Mouse (Mus musculus): ENCODE data around the gene C1ql2. TPM values are rescaled to one million over a fixed set of nuclear protein-coding genes. Genes with fewer than 3 reads are reported as not detected.

The C1ql2 gene
- polyA plus RNA-seq, 1 experiment = not detected

DNA sequence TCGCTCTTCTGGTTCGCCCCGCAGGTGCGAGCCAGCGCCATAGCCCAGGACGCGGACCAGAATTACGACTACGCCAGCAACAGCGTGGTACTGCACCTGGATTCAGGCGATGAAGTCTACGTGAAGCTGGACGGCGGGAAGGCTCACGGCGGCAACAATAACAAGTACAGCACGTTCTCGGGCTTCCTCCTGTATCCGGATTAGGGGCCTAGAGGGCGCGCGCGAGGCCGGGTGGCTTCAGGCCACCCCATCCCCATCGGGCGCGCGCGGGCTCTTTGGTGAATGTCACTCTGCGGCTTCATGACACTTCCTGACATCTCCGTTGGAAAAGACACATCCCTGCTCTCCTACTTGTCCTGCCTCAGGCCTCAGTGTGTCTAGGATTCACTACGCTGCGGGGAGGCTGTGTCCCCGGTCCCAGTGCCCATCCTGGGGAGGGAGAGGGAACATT is 2.0 kb downstream of the C1ql2 start:
- no peak overlapping the region for H3ac ChIP-seq (ENCODE audit: control insufficient read depth, insufficient read length)
- H3K4me2 ChIP-seq (ENCODE audit: low read depth) = no peak overlapping the region
- TF ChIP-seq REST (IDR thresholded peaks at IDR 0.05; ENCODE audit: insufficient read depth, insufficient read length) (no peak), POLR2A (IDR thresholded peaks at IDR 0.05; ENCODE audit: insufficient read length, low read depth) (no peak), POLR2AphosphoS2 (IDR thresholded peaks at IDR 0.05; ENCODE audit: insufficient read length, low read depth) (no peak), E2F4 (IDR thresholded peaks at IDR 0.05; ENCODE audit: insufficient read depth) (no peak), MYOG (IDR thresholded peaks at IDR 0.05; ENCODE audit: control insufficient read depth in 1 of 3, insufficient read depth in 1 of 3, insufficient read length in 2 of 3, low read depth in 2 of 3) (no peak)
- H3K79me2 ChIP-seq (ENCODE audit: control insufficient read depth, insufficient read depth) = no peaks in the 10 kb centered on the region
- H3K36me3 ChIP-seq (ENCODE audit: control insufficient read depth, insufficient read depth) = no peaks in the 10 kb centered on the region
- H3K4me3 ChIP-seq = no peak overlapping the region
- H3K27me3 ChIP-seq (ENCODE audit: control insufficient read depth, insufficient read depth, insufficient read length) = peaks cover 60% of the 10 kb centered on the region

DNA sequence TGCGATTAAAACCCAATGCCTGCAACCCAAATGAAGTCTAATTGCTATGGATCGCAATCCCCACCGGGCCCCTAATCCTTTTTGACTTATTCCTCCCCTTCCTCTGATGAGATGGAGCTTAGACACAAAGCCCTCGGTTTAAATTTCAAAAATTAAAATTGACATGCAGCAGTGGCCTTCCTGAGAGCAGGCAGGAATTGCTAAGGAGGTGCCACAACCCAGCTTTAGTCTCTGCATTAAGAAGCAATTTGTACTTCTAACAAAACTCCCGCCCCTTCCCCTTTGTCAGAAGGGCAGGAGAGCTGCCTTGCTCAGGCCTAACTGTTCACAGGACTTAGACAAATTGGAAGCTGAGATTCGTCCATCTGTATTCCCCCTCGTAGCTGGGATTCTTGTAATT is 4.6 kb downstream of the C1ql2 start:
- no peaks in the 10 kb centered on the region for H3K36me3 ChIP-seq (ENCODE audit: control insufficient read depth, insufficient read depth)
- H3K4me2 ChIP-seq (ENCODE audit: low read depth) = no peak overlapping the region
- no peak for TF ChIP-seq MAX (IDR thresholded peaks at IDR 0.05; ENCODE audit: low read depth)
- no peak for TF ChIP-seq MYOG (IDR thresholded peaks at IDR 0.05; ENCODE audit: control insufficient read depth in 1 of 3, insufficient read depth in 1 of 3, insufficient read length in 2 of 3, low read depth in 2 of 3)
- TF ChIP-seq TCF12 (IDR thresholded peaks at IDR 0.05; ENCODE audit: insufficient read depth, poor library complexity, severe bottlenecking) = no peak
- TF ChIP-seq POLR2AphosphoS2 (IDR thresholded peaks at IDR 0.05; ENCODE audit: insufficient read length, low read depth) = no peak
- no peak for TF ChIP-seq USF1 (IDR thresholded peaks at IDR 0.05; ENCODE audit: low read depth)
- no peak for TF ChIP-seq REST (IDR thresholded peaks at IDR 0.05; ENCODE audit: insufficient read depth, insufficient read length)
- H3K79me2 ChIP-seq (ENCODE audit: control insufficient read depth, insufficient read depth) = no peaks in the 10 kb centered on the region
- H3K4me3 ChIP-seq = no peak overlapping the region
- H3K27me3 ChIP-seq (ENCODE audit: control insufficient read depth, insufficient read depth, insufficient read length) = peaks cover 52% of the 10 kb centered on the region
- no peak overlapping the region for H3ac ChIP-seq (ENCODE audit: control insufficient read depth, insufficient read length)

DNA sequence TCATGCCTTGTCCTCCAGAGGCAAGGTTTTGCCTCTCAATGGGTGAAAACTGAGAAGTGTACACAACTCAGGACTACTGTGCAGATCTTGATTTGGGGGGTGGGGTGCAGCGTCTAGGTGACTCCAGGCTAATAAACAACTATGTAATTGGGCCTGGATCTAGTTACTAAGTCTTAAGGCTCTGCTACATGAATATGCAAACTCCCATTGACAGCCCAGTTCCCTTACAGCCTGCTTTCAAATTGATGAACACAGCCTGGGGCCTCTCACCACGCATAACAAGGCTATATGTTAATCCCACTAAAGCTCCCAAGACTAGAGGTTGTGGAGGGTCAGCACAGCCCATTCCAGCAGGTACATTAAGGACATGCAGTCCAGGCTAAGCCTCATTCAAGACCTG is 14.0 kb downstream of the C1ql2 start:
- Histone ChIP-seq H3K79me2 (ENCODE audit: control insufficient read depth, insufficient read depth) (no peaks in the 10 kb centered on the region), H3K36me3 (ENCODE audit: control insufficient read depth, insufficient read depth) (no peaks in the 10 kb centered on the region), H3K4me3 (no peak overlapping the region), H3K27me3 (ENCODE audit: control insufficient read depth, insufficient read depth, insufficient read length) (no peaks in the 10 kb centered on the region), H3K4me2 (ENCODE audit: low read depth) (no peak overlapping the region), H3ac (ENCODE audit: control insufficient read depth, insufficient read length) (no peak overlapping the region)
- no peak for TF ChIP-seq MYOG (IDR thresholded peaks at IDR 0.05; ENCODE audit: control insufficient read depth in 1 of 3, insufficient read depth in 1 of 3, insufficient read length in 2 of 3, low read depth in 2 of 3)
- no peak for TF ChIP-seq E2F4 (IDR thresholded peaks at IDR 0.05; ENCODE audit: insufficient read depth)
- TF ChIP-seq TCF3 (IDR thresholded peaks at IDR 0.05; ENCODE audit: insufficient read length, low read depth) = no peak

DNA sequence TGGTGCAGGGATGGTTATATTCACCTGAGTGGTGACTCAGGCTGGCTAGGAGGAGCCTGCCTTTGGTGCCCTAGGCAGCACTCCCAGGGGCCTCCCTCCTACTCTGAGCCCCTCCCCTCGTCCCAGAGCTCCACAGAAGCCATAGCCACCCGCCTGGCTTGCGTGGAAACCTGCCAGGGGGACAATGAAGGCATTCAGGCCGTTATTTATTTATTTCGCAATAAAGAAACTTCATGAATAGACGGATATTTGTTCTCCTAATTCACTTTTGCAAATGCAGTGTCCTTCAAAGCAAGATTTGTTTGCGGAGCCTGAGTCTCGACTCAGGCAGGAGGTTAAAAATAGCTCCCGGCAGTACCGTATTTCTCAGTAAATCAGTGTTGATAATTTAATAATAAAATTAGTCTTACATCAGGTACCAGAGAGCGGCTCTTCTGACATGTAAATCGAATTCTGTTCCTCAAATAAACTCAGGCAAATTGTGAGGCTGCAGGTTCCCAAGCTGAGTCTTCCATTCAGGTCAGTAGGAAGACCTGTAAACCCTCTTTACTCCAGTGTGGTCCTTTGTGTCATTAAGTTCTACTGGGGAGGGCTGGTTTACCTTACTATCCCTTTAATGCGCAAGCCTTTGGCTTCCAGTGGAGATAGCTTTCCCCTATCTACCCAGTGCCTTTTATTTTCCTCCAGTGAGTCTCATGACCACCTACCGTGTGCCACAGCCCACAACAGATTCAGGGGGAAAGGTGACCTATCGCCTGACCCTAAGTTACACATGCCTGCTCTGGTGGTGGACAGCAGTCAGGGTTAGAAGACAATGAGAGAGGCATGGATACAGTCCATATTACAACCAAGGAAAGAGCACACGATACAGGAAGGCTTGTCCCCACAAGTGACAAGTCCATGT is 17.2 kb downstream of the C1ql2 start:
- TF ChIP-seq MYOD1 (IDR thresholded peaks at IDR 0.05; ENCODE audit: control insufficient read depth in 1 of 3, insufficient read length in 2 of 3, low read depth in 2 of 3) (no peak), MAX (IDR thresholded peaks at IDR 0.05; ENCODE audit: low read depth) (no peak), REST (IDR thresholded peaks at IDR 0.05; ENCODE audit: insufficient read depth, insufficient read length) (no peak), E2F4 (IDR thresholded peaks at IDR 0.05; ENCODE audit: insufficient read depth) (no peak), POLR2A (IDR thresholded peaks at IDR 0.05; ENCODE audit: insufficient read length, low read depth) (no peak), USF1 (IDR thresholded peaks at IDR 0.05; ENCODE audit: low read depth) (no peak), MYOG (IDR thresholded peaks at IDR 0.05; ENCODE audit: control insufficient read depth in 1 of 3, insufficient read depth in 1 of 3, insufficient read length in 2 of 3, low read depth in 2 of 3) (no peak)
- no peaks in the 10 kb centered on the region for H3K79me2 ChIP-seq (ENCODE audit: control insufficient read depth, insufficient read depth)
- no peak overlapping the region for H3ac ChIP-seq (ENCODE audit: control insufficient read depth, insufficient read length)
- no peak overlapping the region for H3K4me2 ChIP-seq (ENCODE audit: low read depth)
- no peaks in the 10 kb centered on the region for H3K36me3 ChIP-seq (ENCODE audit: control insufficient read depth, insufficient read depth)
- H3K27me3 ChIP-seq (ENCODE audit: control insufficient read depth, insufficient read depth, insufficient read length) = no peaks in the 10 kb centered on the region
- H3K4me3 ChIP-seq = no peak overlapping the region

DNA sequence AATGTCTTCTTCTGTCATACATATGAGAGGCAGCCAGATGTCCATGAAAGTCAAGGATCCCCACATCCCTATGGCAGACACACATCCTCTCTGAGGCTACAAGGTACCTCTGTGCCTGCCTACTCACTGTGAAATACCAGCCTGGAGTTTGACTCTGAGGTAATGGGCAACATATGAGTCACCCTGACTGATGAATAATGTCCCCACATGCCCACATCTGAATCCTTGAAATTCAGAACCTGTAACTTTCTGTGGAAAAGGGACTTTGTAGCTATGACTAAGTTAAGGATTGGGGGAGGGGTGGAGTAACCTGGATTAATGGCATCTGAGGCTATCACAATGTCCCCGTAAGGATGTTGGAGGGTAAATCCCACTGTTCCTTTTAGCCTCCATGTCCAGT is 23.3 kb downstream of the C1ql2 start:
- Histone ChIP-seq H3K27me3 (ENCODE audit: control insufficient read depth, insufficient read depth, insufficient read length) (no peaks in the 10 kb centered on the region), H3K4me3 (no peak overlapping the region), H3ac (ENCODE audit: control insufficient read depth, insufficient read length) (no peak overlapping the region), H3K79me2 (ENCODE audit: control insufficient read depth, insufficient read depth) (no peaks in the 10 kb centered on the region), H3K4me2 (ENCODE audit: low read depth) (no peak overlapping the region), H3K36me3 (ENCODE audit: control insufficient read depth, insufficient read depth) (no peaks in the 10 kb centered on the region)
- TF ChIP-seq CEBPB (IDR thresholded peaks at IDR 0.05; ENCODE audit: insufficient read depth, poor library complexity, severe bottlenecking) (no peak), POLR2AphosphoS2 (IDR thresholded peaks at IDR 0.05; ENCODE audit: insufficient read length, low read depth) (no peak), POLR2A (IDR thresholded peaks at IDR 0.05; ENCODE audit: insufficient read length, low read depth) (no peak), E2F4 (IDR thresholded peaks at IDR 0.05; ENCODE audit: insufficient read depth) (no peak), MYOD1 (IDR thresholded peaks at IDR 0.05; ENCODE audit: control insufficient read depth in 1 of 3, insufficient read length in 2 of 3, low read depth in 2 of 3) (no peak), REST (IDR thresholded peaks at IDR 0.05; ENCODE audit: insufficient read depth, insufficient read length) (no peak), TCF3 (IDR thresholded peaks at IDR 0.05; ENCODE audit: insufficient read length, low read depth) (no peak), TCF12 (IDR thresholded peaks at IDR 0.05; ENCODE audit: insufficient read depth, poor library complexity, severe bottlenecking) (no peak), SRF (IDR thresholded peaks at IDR 0.05; ENCODE audit: control insufficient read depth, insufficient read length, low read depth) (no peak), MAX (IDR thresholded peaks at IDR 0.05; ENCODE audit: low read depth) (no peak), MYOG (IDR thresholded peaks at IDR 0.05; ENCODE audit: control insufficient read depth in 1 of 3, insufficient read depth in 1 of 3, insufficient read length in 2 of 3, low read depth in 2 of 3) (no peak), USF1 (IDR thresholded peaks at IDR 0.05; ENCODE audit: low read depth) (no peak)
